Mouse (Mus musculus) adrenal gland, adult 10 weeks (tissue): ENCODE results near the gene Vps37c. TPM values are rescaled to one million over a fixed set of nuclear protein-coding genes. Genes with fewer than 3 reads are reported as not detected.

Source experiments
- polyA plus RNA-seq: library from polyadenylated mRNA; stranded (reverse); fragments of 350-450 nt; fragmentation: Illumina TruSeq; extraction: RNeasy Lipid Tissue Mini Kit (QIAGEN cat#74804); gene quantifications from one replicate; pipeline ENCODE4 v1.2.3, GENCODE M21; 2014; ENCODE audit warnings: low read depth, low replicate concordance

Gene Vps37c
- 3.1 TPM for polyA plus RNA-seq

GRCm38 (mm10) chr19:10688537-10689352, at the start of gene Vps37c:
Gene Vps37c (plus strand): TSS chr19:10688735.

GRCm38 (mm10) chr19:10677915-10678771, 10.4 kb upstream of the Vps37c start, which contains the start of gene Pga5:
Gene Pga5 (minus strand): TSS chr19:10678071.

GRCm38 (mm10) chr19:10738811-10739210, 50.3 kb downstream of the Vps37c start, which contains the start of gene Cd5:
Gene Cd5 (minus strand): TSS chr19:10739002.

Other genes with a start within 250 kb of the Vps37c start
- gene Lrrc10b, start 231.3 kb upstream of the Vps37c start, polyA plus RNA-seq, result 0.35 TPM
- not detected for gene Ppp1r32, start 205.8 kb upstream of the Vps37c start, polyA plus RNA-seq
- 61.8 TPM for gene Cpsf7, start 163.5 kb upstream of the Vps37c start, polyA plus RNA-seq
- 105 TPM for gene Sdhaf2, start 162.6 kb upstream of the Vps37c start, polyA plus RNA-seq
- 6.6 TPM for gene Tmem216, start 132.5 kb upstream of the Vps37c start, polyA plus RNA-seq
- 3.1 TPM for gene Cyb561a3, start 111.6 kb upstream of the Vps37c start, polyA plus RNA-seq
- 5.6 TPM for gene Tmem138, start 111.4 kb upstream of the Vps37c start, polyA plus RNA-seq
- 103 TPM for gene Ddb1, start 83.4 kb upstream of the Vps37c start, polyA plus RNA-seq
- 3.4 TPM for gene Tkfc, start 83.1 kb upstream of the Vps37c start, polyA plus RNA-seq
- gene Vwce, start 54.5 kb upstream of the Vps37c start, polyA plus RNA-seq, result not detected
- gene Pga5, start 10.7 kb upstream of the Vps37c start, polyA plus RNA-seq, result not detected
- not detected for gene Cd5, start 50.3 kb downstream of the Vps37c start, polyA plus RNA-seq
- not detected for gene Cd6, start 141.3 kb downstream of the Vps37c start, polyA plus RNA-seq
- gene Slc15a3, start 151.0 kb downstream of the Vps37c start, polyA plus RNA-seq, result 1.0 TPM
- not detected for gene Tmem132a, start 181.2 kb downstream of the Vps37c start, polyA plus RNA-seq
- gene Tmem109, start 193.3 kb downstream of the Vps37c start, polyA plus RNA-seq, result 7.3 TPM
- 81.8 TPM for gene Prpf19, start 206.5 kb downstream of the Vps37c start, polyA plus RNA-seq
- gene Zp1, start 231.9 kb downstream of the Vps37c start, polyA plus RNA-seq, result not detected
- gene Ptgdr2, start 248.4 kb downstream of the Vps37c start, polyA plus RNA-seq, result not detected